Mouse (Mus musculus): ENCODE results near the gene Braf. TPM values are rescaled to one million over a fixed set of nuclear protein-coding genes. Genes with fewer than 3 reads are reported as not detected.

Gene Braf
- polyA plus RNA-seq, 1 experiment from 2014 or later = 19.6 TPM

DNA sequence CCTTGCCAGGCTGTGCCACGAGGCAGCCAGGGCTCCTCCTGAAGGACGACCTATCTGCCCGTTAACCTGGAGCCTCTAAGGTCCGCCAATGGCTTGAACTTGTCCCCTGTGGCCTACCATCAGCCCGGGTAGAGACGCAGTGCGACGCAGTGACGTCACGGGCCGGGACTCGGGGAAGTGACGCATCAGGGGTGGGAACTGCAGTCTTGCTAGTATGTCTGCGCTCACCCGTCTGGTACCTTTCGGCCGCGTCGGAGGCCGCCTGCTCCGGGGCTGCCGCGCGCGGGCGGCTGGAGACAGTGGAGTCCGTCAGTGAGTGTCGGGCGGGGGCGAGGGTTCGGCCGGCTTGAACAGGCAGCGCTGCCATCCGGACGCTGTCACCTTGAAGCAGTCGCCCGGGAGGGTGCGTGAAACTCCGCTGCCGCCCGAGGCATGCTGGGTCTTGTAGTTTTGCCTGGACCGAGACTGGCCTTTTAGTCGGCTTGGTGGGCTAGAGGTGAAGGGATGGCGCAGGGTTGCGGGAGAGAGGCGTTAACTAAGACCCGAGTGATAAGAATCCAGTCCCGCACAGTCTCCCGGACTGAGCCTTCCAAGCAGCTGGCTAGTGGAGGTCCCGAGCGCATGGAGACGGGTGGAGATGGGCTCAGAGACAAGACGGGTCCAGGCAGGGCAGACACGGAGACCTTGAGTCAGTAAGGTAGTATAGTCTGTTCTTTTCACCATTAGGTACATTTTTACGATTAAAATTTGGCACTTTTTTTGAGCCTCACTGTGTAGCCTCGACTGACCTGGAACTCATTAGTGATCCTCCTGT, 132.7 kb downstream of the Braf start, which contains the start of gene Ndufb2:
TSS of gene Ndufb2 (plus strand) at position 174 of the 814 bp plus-strand sequence.
- under 1% methylated on average over 56 of the region's 56 CpGs for WGBS
- Histone ChIP-seq H3K4me3 (ENCODE audit: low read depth, low read length) (peak within 1 kb of the TSS; percentile 80), H3K4me2 (peak within 1 kb of the TSS; percentile 81), H3K27me3 (ENCODE audit: insufficient read depth, low read length) (no peaks in the 10 kb centered on the region), H3K4me1 (ENCODE audit: insufficient read depth) (no peaks in the 10 kb centered on the region; the same call in 1 of the 2 replicates), H3K27ac (ENCODE audit: low read depth) (peak within 1 kb of the TSS; percentile 89), H3K9ac (peak within 1 kb of the TSS; percentile 79), H3K36me3 (ENCODE audit: insufficient read depth) (peaks cover 10% of the 10 kb centered on the region; the same call in 1 of the 2 replicates), H3K9me3 (ENCODE audit: low read depth, low read length) (no peaks in the 10 kb centered on the region)
- DNase-seq (peak; percentile 98), ATAC-seq (ENCODE audit: insufficient read depth) (peak; percentile 99)
- no peak for TF ChIP-seq CTCF (IDR thresholded peaks at IDR 0.05; ENCODE audit: low read depth)

DNA sequence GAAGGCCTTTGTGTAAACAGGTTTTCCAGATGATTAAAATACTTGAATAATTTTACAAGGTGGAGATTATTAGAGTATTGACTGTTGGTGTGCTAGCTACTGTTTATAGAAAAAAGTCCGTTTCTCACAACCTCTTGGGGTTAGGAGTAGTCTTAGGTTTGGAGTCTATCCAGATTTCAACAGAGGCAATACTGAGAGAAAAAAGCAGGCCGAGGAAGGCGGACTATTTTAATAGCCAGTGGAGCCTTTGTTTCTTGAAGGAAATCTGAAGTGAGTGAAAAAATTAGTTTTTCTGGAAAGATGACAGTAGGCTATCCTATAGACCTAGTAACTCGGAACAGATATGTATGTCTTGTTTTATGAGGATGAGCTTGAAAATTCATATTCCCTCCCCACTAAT, 133.8 kb downstream of the Braf start:
- no peak overlapping the region for H3K9ac ChIP-seq
- peak overlapping the region; percentile 81 for H3K4me2 ChIP-seq
- DNase-seq (no peak), ATAC-seq (ENCODE audit: insufficient read depth) (no peak)
- H3K4me3 ChIP-seq (ENCODE audit: low read depth, low read length) = no peak overlapping the region
- no peaks in the 10 kb centered on the region for H3K27me3 ChIP-seq (ENCODE audit: insufficient read depth, low read length)
- no peaks in the 10 kb centered on the region; the same call in 1 of the 2 replicates for H3K4me1 ChIP-seq (ENCODE audit: insufficient read depth)
- 87% methylated on average over 4 of the region's 4 CpGs for WGBS
- H3K9me3 ChIP-seq (ENCODE audit: low read depth, low read length) = no peaks in the 10 kb centered on the region
- TF ChIP-seq CTCF (IDR thresholded peaks at IDR 0.05; ENCODE audit: low read depth) = no peak
- H3K36me3 ChIP-seq (ENCODE audit: insufficient read depth) = peaks cover 9% of the 10 kb centered on the region; the same call in 1 of the 2 replicates
- no peak overlapping the region for H3K27ac ChIP-seq (ENCODE audit: low read depth)

DNA sequence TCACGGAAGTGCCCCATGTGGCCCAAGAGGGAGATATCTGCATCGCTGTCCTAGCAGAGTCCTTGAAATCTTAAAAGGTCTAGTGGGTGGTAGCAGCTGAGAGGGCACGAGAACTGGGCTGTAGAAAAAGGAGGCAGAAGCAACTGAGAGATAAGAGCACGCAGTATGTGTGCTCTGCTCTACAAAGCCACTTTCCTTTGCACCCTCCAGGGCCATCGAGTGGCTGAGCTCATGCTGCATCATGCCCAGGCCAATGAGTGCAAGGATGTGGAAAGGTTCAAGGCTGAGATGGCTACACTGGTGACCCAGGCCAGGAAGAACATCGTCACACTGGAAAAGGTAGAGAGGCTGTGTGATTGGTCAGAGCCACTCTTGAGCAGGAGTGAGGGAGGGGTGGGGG, 139.7 kb downstream of the Braf start, which contains the start of gene Gm42420:
TSS of gene Gm42420 (plus strand) at position 237 of the 400 bp plus-strand sequence.
- Histone ChIP-seq H3K36me3 (ENCODE audit: insufficient read depth) (peaks cover 27% of the 10 kb centered on the region), H3K4me3 (ENCODE audit: low read depth, low read length) (no peak within 1 kb of the TSS), H3K4me2 (no peak within 1 kb of the TSS), H3K9me3 (ENCODE audit: low read depth, low read length) (no peaks in the 10 kb centered on the region), H3K27me3 (ENCODE audit: insufficient read depth, low read length) (no peaks in the 10 kb centered on the region), H3K27ac (ENCODE audit: low read depth) (no peak within 1 kb of the TSS), H3K9ac (no peak within 1 kb of the TSS), H3K4me1 (ENCODE audit: insufficient read depth) (no peaks in the 10 kb centered on the region)
- WGBS = 80% methylated on average over 6 of the region's 6 CpGs
- DNase-seq (no peak), ATAC-seq (ENCODE audit: insufficient read depth) (no peak)
- no peak for TF ChIP-seq CTCF (IDR thresholded peaks at IDR 0.05; ENCODE audit: low read depth)

DNA sequence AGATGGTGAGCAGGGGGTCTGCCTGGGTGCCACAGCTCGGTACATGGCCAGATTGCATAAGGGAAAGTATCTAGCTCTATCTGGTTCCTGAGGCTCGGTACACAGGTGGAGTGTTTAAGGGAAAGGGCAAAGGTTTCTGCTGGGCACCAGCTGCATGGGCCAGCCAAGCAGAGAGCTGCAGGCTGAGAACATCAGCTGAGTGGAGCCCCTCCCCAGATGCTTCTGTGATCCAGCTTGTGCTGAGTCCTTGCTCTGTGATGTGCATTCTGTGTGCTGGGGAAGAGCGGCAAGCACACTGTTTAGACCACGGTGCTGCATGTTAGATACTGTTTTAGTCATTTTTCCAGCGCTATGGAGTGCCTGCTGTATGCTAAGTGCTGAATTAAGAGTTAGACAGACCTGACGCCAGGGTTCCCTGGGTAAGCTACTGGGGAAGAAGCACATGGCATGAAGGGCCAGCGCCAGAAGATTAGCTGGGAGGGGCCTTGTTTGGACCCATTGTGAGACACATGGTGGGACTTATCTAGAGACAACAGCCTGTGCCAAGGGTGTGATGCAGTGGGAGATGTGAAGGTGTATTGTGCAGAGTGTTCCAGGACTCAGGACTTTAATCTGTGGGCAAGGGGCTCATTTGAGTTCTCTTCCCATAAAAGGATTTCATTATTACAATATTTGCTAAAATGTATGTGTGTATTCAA, 144.0 kb downstream of the Braf start:
- no peak overlapping the region for H3K9ac ChIP-seq
- H3K27me3 ChIP-seq (ENCODE audit: insufficient read depth, low read length) = no peaks in the 10 kb centered on the region
- 69% methylated on average over 7 of the region's 7 CpGs for WGBS
- no peak for ATAC-seq (ENCODE audit: insufficient read depth)
- H3K4me1 ChIP-seq (ENCODE audit: insufficient read depth) = no peaks in the 10 kb centered on the region
- peaks cover 26% of the 10 kb centered on the region for H3K36me3 ChIP-seq (ENCODE audit: insufficient read depth)
- DNase-seq = no peak
- H3K4me3 ChIP-seq (ENCODE audit: low read depth, low read length) = no peak overlapping the region
- no peaks in the 10 kb centered on the region for H3K9me3 ChIP-seq (ENCODE audit: low read depth, low read length)
- TF ChIP-seq CTCF (IDR thresholded peaks at IDR 0.05; ENCODE audit: low read depth) = no peak
- no peak overlapping the region for H3K27ac ChIP-seq (ENCODE audit: low read depth)
- H3K4me2 ChIP-seq = no peak overlapping the region

DNA sequence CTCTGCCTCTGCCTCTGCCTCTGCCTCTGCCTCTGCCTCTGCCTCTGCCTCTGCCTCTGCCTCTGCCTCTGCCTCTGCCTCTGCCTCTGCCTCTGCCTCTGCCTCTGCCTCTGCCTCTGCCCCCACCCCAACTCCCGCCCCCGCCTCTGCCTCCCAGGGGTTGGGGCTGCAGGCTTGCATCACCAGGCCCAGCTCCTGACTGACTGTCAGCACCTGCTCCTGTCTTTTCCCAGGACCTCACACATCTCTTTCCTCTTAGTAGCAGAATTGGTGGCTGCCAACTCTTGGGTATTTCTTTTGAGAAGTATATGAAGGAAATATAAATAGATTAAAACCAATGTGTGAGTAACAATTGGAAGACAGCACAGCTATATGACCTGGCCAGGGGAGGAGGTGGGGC, 144.7 kb downstream of the Braf start:
- ATAC-seq (ENCODE audit: insufficient read depth) (no peak), DNase-seq (no peak)
- Histone ChIP-seq H3K27ac (ENCODE audit: low read depth) (no peak overlapping the region), H3K9ac (no peak overlapping the region), H3K27me3 (ENCODE audit: insufficient read depth, low read length) (no peaks in the 10 kb centered on the region), H3K9me3 (ENCODE audit: low read depth, low read length) (no peaks in the 10 kb centered on the region), H3K4me2 (no peak overlapping the region), H3K4me3 (ENCODE audit: low read depth, low read length) (no peak overlapping the region), H3K36me3 (ENCODE audit: insufficient read depth) (peaks cover 26% of the 10 kb centered on the region), H3K4me1 (ENCODE audit: insufficient read depth) (no peaks in the 10 kb centered on the region)
- 79% methylated on average over 2 of the region's 2 CpGs for WGBS
- TF ChIP-seq CTCF (IDR thresholded peaks at IDR 0.05; ENCODE audit: low read depth) = no peak

DNA sequence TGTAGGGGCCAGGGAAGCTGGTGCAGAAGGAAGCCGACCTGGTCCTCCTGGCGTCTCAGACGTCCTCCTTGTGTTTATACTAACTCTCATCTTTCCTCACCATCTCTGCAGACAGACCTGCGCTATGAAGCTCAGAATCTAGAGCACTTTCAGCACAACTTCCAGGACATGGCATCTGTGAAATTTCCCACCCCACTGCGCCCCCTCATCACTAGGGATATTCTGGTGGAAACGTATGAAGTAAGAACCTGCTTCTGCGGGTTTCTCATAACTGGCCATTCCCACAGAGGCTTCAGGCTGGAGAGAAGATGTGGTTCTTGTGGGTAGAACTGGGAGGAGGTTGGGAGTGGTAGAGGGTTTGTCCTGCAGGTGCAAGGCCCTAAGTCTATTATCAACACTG, 145.7 kb downstream of the Braf start:
- TF ChIP-seq CTCF (IDR thresholded peaks at IDR 0.05; ENCODE audit: low read depth) = no peak
- Histone ChIP-seq H3K9ac (no peak overlapping the region), H3K27ac (ENCODE audit: low read depth) (no peak overlapping the region), H3K36me3 (ENCODE audit: insufficient read depth) (peaks cover 25% of the 10 kb centered on the region), H3K9me3 (ENCODE audit: low read depth, low read length) (no peaks in the 10 kb centered on the region), H3K27me3 (ENCODE audit: insufficient read depth, low read length) (no peaks in the 10 kb centered on the region), H3K4me3 (ENCODE audit: low read depth, low read length) (no peak overlapping the region), H3K4me1 (ENCODE audit: insufficient read depth) (0 out of 2 replicates have a peak, but pooled peaks cover 4% of the 10 kb centered on the region), H3K4me2 (no peak overlapping the region)
- no peak for DNase-seq
- no peak for ATAC-seq (ENCODE audit: insufficient read depth)
- WGBS = 78% methylated on average over 7 of the region's 7 CpGs

DNA sequence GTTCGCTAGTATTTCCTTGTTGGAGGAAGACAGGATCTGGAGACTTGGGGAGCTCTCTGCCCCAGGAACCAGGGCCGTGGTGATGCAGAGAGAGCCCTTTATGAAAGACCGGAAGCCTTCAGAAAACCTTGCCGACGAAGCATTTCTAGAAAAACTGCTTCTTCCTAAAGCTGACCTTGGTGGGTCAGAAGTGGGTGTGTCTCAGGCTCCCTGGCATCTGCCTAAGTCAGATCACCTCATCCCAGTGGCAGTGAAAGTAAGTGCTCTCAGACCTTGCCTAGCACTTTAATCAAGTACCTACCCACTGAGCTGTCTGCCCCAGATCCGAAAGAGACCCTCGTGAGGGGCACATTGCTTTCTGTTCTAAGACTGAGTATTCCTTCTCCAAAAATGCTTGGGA, 150.3 kb downstream of the Braf start:
- Histone ChIP-seq H3K9me3 (ENCODE audit: low read depth, low read length) (no peaks in the 10 kb centered on the region), H3K36me3 (ENCODE audit: insufficient read depth) (peaks cover 8% of the 10 kb centered on the region), H3K4me3 (ENCODE audit: low read depth, low read length) (peak overlapping the region; percentile 74), H3K4me1 (ENCODE audit: insufficient read depth) (0 out of 2 replicates have a peak, but pooled peaks cover 4% of the 10 kb centered on the region), H3K4me2 (peak overlapping the region; percentile 71), H3K9ac (peak overlapping the region; percentile 72), H3K27ac (ENCODE audit: low read depth) (no peak overlapping the region), H3K27me3 (ENCODE audit: insufficient read depth, low read length) (no peaks in the 10 kb centered on the region)
- no peak for TF ChIP-seq CTCF (IDR thresholded peaks at IDR 0.05; ENCODE audit: low read depth)
- 68% methylated on average over 7 of the region's 7 CpGs for WGBS
- ATAC-seq (ENCODE audit: insufficient read depth) = no peak
- DNase-seq = no peak

Measured in lung, embryonic 14.5 days (tissue).